ENCODE assay signal across 9 mouse cellular contexts in genomic region chr4:149875986-149876501, GRCm38 (mm10).
DNase-seq lines count a peak whose midpoint lies in the region; ATAC-seq and TF ChIP-seq lines count a peak whose summit lies in the region.
"Had no signal": no experiment of that assay in that cellular context is flagged by ENCODE, and none has a peak within 500 bp of the region (broad histone marks: within the 10 kb centered on the region; RNA-seq: fewer than 3 reads in every experiment).

No protein-coding gene starts in this region.

- no peaks in the 10 kb centered on the region for H3K27me3 ChIP-seq in midbrain, embryonic 15.5 days (replicated peaks)

- H3K9ac ChIP-seq in midbrain, embryonic 15.5 days: no peak overlapping the region

- WGBS in midbrain, embryonic 15.5 days: 59% methylated on average over 8 of the region's 8 CpGs

- no peaks in the 10 kb centered on the region for H3K36me3 ChIP-seq in midbrain, embryonic 15.5 days (replicated peaks)

- no peak overlapping the region for H3K4me2 ChIP-seq in midbrain, embryonic 15.5 days

- no peak overlapping the region for H3K4me3 ChIP-seq in gastrocnemius, adult 2 months
- H3K4me3 ChIP-seq in midbrain, embryonic 15.5 days: no peak overlapping the region

- H3K4me1 ChIP-seq in midbrain, embryonic 15.5 days: peaks cover 14% of the 10 kb centered on the region

- 0 out of 2 replicates have a peak, but pooled peaks have one; percentile 30 for ATAC-seq in midbrain, embryonic 15.5 days (replicated peaks)

- no peaks in the 10 kb centered on the region for H3K9me3 ChIP-seq in midbrain, embryonic 15.5 days

- H3K27ac ChIP-seq in gastrocnemius, adult 2 months: peak overlapping the region; percentile 61
- no peak overlapping the region for H3K27ac ChIP-seq in midbrain, embryonic 15.5 days

- intact Hi-C loops in gastrocnemius, adult 2 months (cut with DNase I): no loop called here
- intact Hi-C loops in left cerebral cortex, postnatal 14 days (cut with DNase I): no loop called here

- no peak for TF ChIP-seq CTCF in gastrocnemius, adult 2 months (IDR thresholded peaks at IDR 0.05)

- DNase-seq in gastrocnemius, adult 2 months: peak; percentile 75
- DNase-seq in gastrocnemius, postnatal 4 days (ENCODE audit: low spot score in 2 of 2): no peak
- peak; percentile 82 to 86 for DNase-seq in cerebellum, postnatal 14 days
- peak; percentile 91 for DNase-seq in forelimb bud, embryonic 11.5 days (ENCODE audit: low read depth, low spot score)
- DNase-seq in left cerebral cortex, postnatal 14 days (ENCODE audit: low spot score in 2 of 2): no peak
- no peak for DNase-seq in urinary bladder, postnatal 25 days (ENCODE audit: low spot score)
- DNase-seq in spleen, adult 18-20 months: no peak
- DNase-seq: thymus, postnatal 4 days had no signal

Comparison
In these comparisons a context has a peak if more than half of its experiments do, and no peak if none do; other contexts are left out.
1. DNase-seq: peak in gastrocnemius, adult 2 months (single experiment), cerebellum, postnatal 14 days (2 of 2) and forelimb bud, embryonic 11.5 days (single experiment); none in gastrocnemius, postnatal 4 days (0 of 2), left cerebral cortex, postnatal 14 days (0 of 2), urinary bladder, postnatal 25 days (single experiment) and spleen, adult 18-20 months (0 of 2).